Mouse (Mus musculus) limb, embryonic 14.5 days (tissue): ENCODE measurements around the gene Psmc4. TPM values are rescaled to one million over a fixed set of nuclear protein-coding genes. Genes with fewer than 3 reads are reported as not detected.

ENCODE experiments used
- ATAC-seq: fragments of 200-750 bp; cut with Nextera tagmentation; 2 replicates; pipeline ENCODE4 v1.8.0; 2017; ENCODE audit warnings: low read depth, moderate number of reproducible peaks, moderate TSS enrichment; ENCODE audit not compliant: low FRiP score
- DNase-seq: peaks from one replicate; pipeline ENCODE4 v3.0.0-alpha.2; 2015; ENCODE audit warnings: low spot score
- H3K27ac ChIP-seq: fragments of 300-500 bp; sonication (generic); replicated peaks from 2 replicates; pipeline ENCODE4 v1.5.1; 2014; ENCODE audit warnings: low read depth, mild to moderate bottlenecking, low read length, moderate library complexity, mixed read lengths
- H3K27me3 ChIP-seq: fragments of 300-500 bp; sonication (generic); 2 replicates; pipeline ENCODE4 v1.6.1; 2014; ENCODE audit warnings: low read length, mixed read lengths; ENCODE audit not compliant: control insufficient read depth, insufficient read depth
- H3K36me3 ChIP-seq: fragments of 300-500 bp; sonication (generic); 2 replicates; pipeline ENCODE4 v1.6.1; 2014; ENCODE audit warnings: mild to moderate bottlenecking, low read length, moderate library complexity, mixed read lengths; ENCODE audit not compliant: control insufficient read depth, insufficient read depth
- H3K4me1 ChIP-seq: fragments of 300-500 bp; sonication (generic); 2 replicates; pipeline ENCODE4 v1.6.1; 2014; ENCODE audit warnings: antibody characterized with exemption, low read length, mixed read lengths; ENCODE audit not compliant: control insufficient read depth, insufficient read depth
- H3K4me2 ChIP-seq: fragments of 300-500 bp; sonication (generic); replicated peaks from 2 replicates; pipeline ENCODE4 v1.6.1; 2014; ENCODE audit warnings: low read depth, mild to moderate bottlenecking, low read length, moderate library complexity; ENCODE audit not compliant: severe bottlenecking
- H3K4me3 ChIP-seq: fragments of 300-500 bp; sonication (generic); replicated peaks from 2 replicates; pipeline ENCODE4 v1.5.1; 2014; ENCODE audit warnings: low read length
- H3K9ac ChIP-seq: fragments of 300-500 bp; sonication (generic); 2 replicates; pipeline ENCODE4 v1.6.1; 2014; ENCODE audit warnings: mild to moderate bottlenecking, low read depth, low read length, moderate library complexity; ENCODE audit not compliant: severe bottlenecking
- H3K9me3 ChIP-seq: fragments of 300-500 bp; sonication (generic); 2 replicates; pipeline ENCODE4 v1.6.1; 2016; ENCODE audit warnings: low read length; ENCODE audit not compliant: control insufficient read depth
- POLR2A ChIP-seq: fragments of 200-500 bp; IDR thresholded peaks from 2 replicates; pipeline ENCODE4 v1.8.0; 2012; ENCODE audit warnings: inconsistent platforms, mild to moderate bottlenecking, moderate library complexity, borderline replicate concordance; ENCODE audit not compliant: insufficient read depth, insufficient read length; ENCODE audit errors: extremely low read depth
- WGBS: fragments of 180-500 bp; shearing (Covaris S2); extraction: QIAGEN DNeasy Blood & Tissue Kit; methylation state at CpG from one replicate; pipeline ENCODE4 v1.1.7; 2014; 5-methylcytosine and 5-hydroxymethylcytosine counted together
- polyA plus RNA-seq, 2 experiments: library from polyadenylated mRNA; depleted of rRNA in 1 of 2; stranded (reverse) in 1 of 2; unstranded in 1 of 2; fragments of >200 nt; fragmentation: Nextera tagmentation in 1 of 2; extraction: Ambion mirVana in 1 of 2; gene quantifications; 2 replicates each; pipeline versions ENCODE4 v1.2.1 to v1.2.3; 2012 to 2014

Psmc4 gene
- polyA plus RNA-seq, 2 experiments = 227 to 281 TPM

DNA sequence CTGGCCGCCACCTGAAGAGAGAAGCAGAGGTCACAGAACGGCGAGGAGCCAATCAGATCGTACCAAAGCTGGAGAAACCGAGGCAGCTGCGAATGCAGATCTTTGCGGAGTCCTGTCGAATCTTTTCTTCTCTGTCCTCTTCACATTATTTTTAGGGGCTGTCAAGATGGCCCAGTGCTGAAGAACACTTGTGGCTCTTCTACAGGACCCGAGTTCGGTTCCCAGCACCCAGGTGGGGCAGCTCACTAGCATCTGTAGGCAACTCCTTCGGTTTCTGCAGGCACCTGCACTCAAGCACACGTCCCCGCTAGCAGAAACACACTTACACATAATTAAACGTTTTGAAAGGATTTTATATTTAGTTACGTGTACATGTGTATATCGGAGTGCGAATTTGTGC is 683 bp upstream of the Psmc4 start:
- H3K27me3 ChIP-seq = no peaks in the 10 kb centered on the region
- H3K4me3 ChIP-seq = peak overlapping the region; percentile 68
- H3K4me1 ChIP-seq = 0 out of 2 replicates have a peak, but pooled peaks cover 6% of the 10 kb centered on the region
- H3K9ac ChIP-seq = 0 out of 2 replicates have a peak overlapping the region, but pooled peaks have one; percentile 2
- H3K9me3 ChIP-seq = no peaks in the 10 kb centered on the region
- H3K36me3 ChIP-seq = peaks cover 33% of the 10 kb centered on the region
- H3K4me2 ChIP-seq = peak overlapping the region; percentile 37
- TF ChIP-seq POLR2A = no peak
- DNase-seq (no peak), ATAC-seq (no peak)
- H3K27ac ChIP-seq = no peak overlapping the region
- 59% methylated on average over 17 of the region's 17 CpGs for WGBS

DNA sequence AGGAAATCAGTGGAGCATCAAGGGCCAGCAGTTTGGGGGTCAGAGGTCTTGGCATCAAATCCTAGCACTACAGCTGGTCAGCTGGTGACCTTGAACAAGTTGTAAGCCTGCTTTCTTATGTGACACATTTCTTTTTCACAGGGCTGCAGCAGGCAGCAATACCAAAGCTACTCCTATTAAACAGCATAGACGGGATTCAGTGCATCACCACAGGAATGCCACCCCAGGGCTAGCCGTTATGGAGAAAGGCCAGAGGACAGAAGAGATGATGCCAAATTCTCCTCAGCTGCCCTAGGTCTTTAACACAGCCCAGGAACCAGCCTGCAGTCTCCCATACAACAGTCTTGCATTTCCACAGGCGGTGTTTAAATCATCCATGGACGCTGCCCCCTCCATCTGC is 5.4 kb downstream of the Psmc4 start:
- peaks cover 81% of the 10 kb centered on the region for H3K36me3 ChIP-seq
- WGBS = 94% methylated on average over 4 of the region's 4 CpGs
- no peak for DNase-seq

DNA sequence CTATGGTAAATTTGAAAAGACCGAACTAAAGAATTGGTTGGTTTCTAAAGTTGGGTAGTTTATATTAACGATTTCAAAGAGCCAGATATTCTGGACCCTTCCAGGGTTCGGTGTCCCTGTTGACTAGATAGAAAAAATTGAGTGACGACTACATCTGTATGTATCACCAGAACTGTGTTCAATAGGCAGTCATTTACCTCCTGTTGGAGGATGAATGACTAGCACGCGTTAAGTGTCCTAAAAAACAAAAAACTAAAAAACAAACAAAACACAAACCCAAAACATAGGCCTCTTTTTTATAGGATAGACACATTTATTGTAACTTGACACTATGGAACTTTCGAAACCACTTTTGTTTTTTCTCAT is 35.5 kb downstream of the Psmc4 start:
- 21% methylated on average over 7 of the region's 7 CpGs for WGBS
- peak overlapping the region; percentile 77 for H3K9ac ChIP-seq
- H3K4me3 ChIP-seq = peak overlapping the region; percentile 60
- 0 out of 2 replicates have a peak, but pooled peaks cover 4% of the 10 kb centered on the region for H3K36me3 ChIP-seq
- H3K4me1 ChIP-seq = 0 out of 2 replicates have a peak, but pooled peaks cover 3% of the 10 kb centered on the region
- no peak for TF ChIP-seq POLR2A
- DNase-seq (peak; percentile 6), ATAC-seq (peak; percentile 48; the same call in 1 of the 2 replicates)
- peak overlapping the region; percentile 90 for H3K4me2 ChIP-seq
- H3K27ac ChIP-seq = no peak overlapping the region
- H3K27me3 ChIP-seq = no peaks in the 10 kb centered on the region
- no peaks in the 10 kb centered on the region for H3K9me3 ChIP-seq

More for the DNA sequence above, 5.4 kb downstream of the Psmc4 start:
- ATAC-seq = no peak
- no peak overlapping the region for H3K4me2 ChIP-seq
- no peak overlapping the region for H3K27ac ChIP-seq
- 0 out of 2 replicates have a peak, but pooled peaks cover 3% of the 10 kb centered on the region for H3K4me1 ChIP-seq
- H3K4me3 ChIP-seq = no peak overlapping the region
- H3K9ac ChIP-seq = no peak overlapping the region
- no peaks in the 10 kb centered on the region for H3K27me3 ChIP-seq
- H3K9me3 ChIP-seq = no peaks in the 10 kb centered on the region
- no peak for TF ChIP-seq POLR2A

DNA sequence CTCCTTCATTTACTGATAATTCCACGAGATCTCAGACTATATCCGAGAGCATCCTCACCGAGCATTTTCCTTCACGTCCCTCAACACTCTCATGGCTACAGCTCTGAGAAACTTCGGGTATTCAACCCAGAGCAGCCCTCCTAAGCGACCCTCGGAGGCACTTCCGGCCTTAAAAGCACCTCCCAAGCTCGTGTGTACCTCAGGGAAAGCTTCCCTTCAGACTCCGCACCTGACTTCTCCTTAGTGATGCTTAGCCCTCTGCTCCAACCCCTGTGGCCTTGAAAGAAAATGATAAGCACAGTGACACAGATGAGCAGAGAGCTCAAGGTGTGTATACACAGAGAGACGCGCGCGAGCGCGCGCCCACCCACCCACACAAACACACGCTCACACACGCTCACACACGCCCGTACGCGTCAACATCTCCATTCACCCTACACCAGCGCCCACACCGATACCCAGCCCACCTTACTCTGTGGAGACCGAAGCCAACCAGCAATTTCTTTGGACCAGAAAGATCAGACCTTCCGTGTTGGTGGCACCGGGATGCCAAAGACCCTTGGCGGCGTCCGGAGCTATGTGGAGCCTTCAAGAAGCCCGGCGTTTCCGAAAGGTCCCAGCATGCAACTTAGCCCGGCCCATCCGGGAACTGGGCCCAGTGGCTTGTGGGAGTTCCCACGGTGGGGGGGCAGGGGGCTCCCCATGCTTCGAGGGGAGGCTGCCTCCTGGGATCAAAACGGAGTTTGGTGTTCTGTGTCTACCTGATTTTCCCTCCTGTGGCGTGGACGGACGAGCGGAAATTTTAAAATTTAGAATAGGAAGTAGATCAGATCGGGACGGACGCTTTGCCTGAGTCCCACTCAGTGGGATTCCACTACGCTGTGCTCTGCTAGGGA is 36.1 kb downstream of the Psmc4 start, which contains the start of gene Zfp850:
TSS of gene Zfp850 (minus strand) at position 567 of the 896 bp plus-strand sequence.
- peak; percentile 82 for DNase-seq
- H3K27ac ChIP-seq = no peak within 1 kb of the TSS; the same call in 1 of the 2 replicates
- H3K9ac ChIP-seq = peak within 1 kb of the TSS; percentile 77
- peak; percentile 64; the same call in 1 of the 2 replicates for TF ChIP-seq POLR2A
- H3K36me3 ChIP-seq = 0 out of 2 replicates have a peak, but pooled peaks cover 4% of the 10 kb centered on the region
- no peaks in the 10 kb centered on the region for H3K27me3 ChIP-seq
- peak within 1 kb of the TSS; percentile 90 for H3K4me2 ChIP-seq
- H3K4me1 ChIP-seq = 0 out of 2 replicates have a peak, but pooled peaks cover 3% of the 10 kb centered on the region
- 2% methylated on average over 47 of the region's 47 CpGs for WGBS
- H3K4me3 ChIP-seq = peak within 1 kb of the TSS; percentile 60
- no peaks in the 10 kb centered on the region for H3K9me3 ChIP-seq
- peak; percentile 95 for ATAC-seq

DNA sequence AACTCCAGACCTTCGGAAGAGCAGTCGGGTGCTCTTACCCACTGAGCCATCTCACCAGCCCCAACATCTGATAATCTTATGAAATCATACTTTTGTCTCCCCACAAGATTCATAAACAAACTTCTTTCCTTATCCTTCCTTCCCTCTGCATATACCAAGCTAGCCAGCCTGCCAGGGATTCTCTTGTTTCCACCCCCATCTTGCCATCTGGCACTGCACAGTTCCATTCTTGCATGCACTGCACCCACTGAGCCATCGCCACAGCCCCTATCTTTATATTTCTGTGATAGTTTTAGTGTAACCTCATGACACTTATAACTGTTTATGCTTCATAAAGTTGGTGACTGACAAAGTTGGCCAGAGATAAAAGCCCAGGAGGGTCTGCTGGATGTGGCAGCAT is 39.6 kb downstream of the Psmc4 start:
- H3K9ac ChIP-seq = no peak overlapping the region
- H3K4me1 ChIP-seq = 0 out of 2 replicates have a peak, but pooled peaks cover 3% of the 10 kb centered on the region
- DNase-seq (no peak), ATAC-seq (no peak)
- 94% methylated on average over 3 of the region's 3 CpGs for WGBS
- no peaks in the 10 kb centered on the region for H3K9me3 ChIP-seq
- H3K4me3 ChIP-seq = no peak overlapping the region
- TF ChIP-seq POLR2A = no peak
- no peaks in the 10 kb centered on the region for H3K27me3 ChIP-seq
- H3K4me2 ChIP-seq = no peak overlapping the region
- H3K36me3 ChIP-seq = peaks cover 19% of the 10 kb centered on the region
- H3K27ac ChIP-seq = no peak overlapping the region

Other genes starting within 250 kb of the Psmc4 start
- gene Zfp626, start 242.9 kb downstream of the Psmc4 start, polyA plus RNA-seq (2012; rRNA removed) = 2.0 and 3.0 TPM in 2 replicates
- 2.2 TPM in 2 replicates for gene Zfp626, start 242.9 kb downstream of the Psmc4 start, polyA plus RNA-seq (2014; fragmentation: Nextera tagmentation; extraction: Ambion mirVana)
- gene Zfp59, start 211.5 kb downstream of the Psmc4 start, polyA plus RNA-seq (2012; rRNA removed) = 3.2 and 4.4 TPM in 2 replicates
- gene Zfp59, start 211.5 kb downstream of the Psmc4 start, polyA plus RNA-seq (2014; fragmentation: Nextera tagmentation; extraction: Ambion mirVana) = 9.4 and 9.5 TPM in 2 replicates
- gene Zfp607a, start 192.6 kb downstream of the Psmc4 start, polyA plus RNA-seq (2012; rRNA removed) = 1.5 and 2.3 TPM in 2 replicates
- 3.1 and 3.2 TPM in 2 replicates for gene Zfp607a, start 192.6 kb downstream of the Psmc4 start, polyA plus RNA-seq (2014; fragmentation: Nextera tagmentation; extraction: Ambion mirVana)
- gene Zfp974, start 120.6 kb downstream of the Psmc4 start, polyA plus RNA-seq (2012; rRNA removed) = 4.0 and 5.9 TPM in 2 replicates
- 8.0 and 8.4 TPM in 2 replicates for gene Zfp974, start 120.6 kb downstream of the Psmc4 start, polyA plus RNA-seq (2014; fragmentation: Nextera tagmentation; extraction: Ambion mirVana)
- gene Zfp780b, start 70.9 kb downstream of the Psmc4 start, polyA plus RNA-seq (2012; rRNA removed) = 4.7 and 5.7 TPM in 2 replicates
- gene Zfp780b, start 70.9 kb downstream of the Psmc4 start, polyA plus RNA-seq (2014; fragmentation: Nextera tagmentation; extraction: Ambion mirVana) = 10.8 and 14.0 TPM in 2 replicates
- gene Zfp850, start 36.0 kb downstream of the Psmc4 start, polyA plus RNA-seq (2012; rRNA removed) = 1.8 and 2.0 TPM in 2 replicates
- gene Zfp850, start 36.0 kb downstream of the Psmc4 start, polyA plus RNA-seq (2014; fragmentation: Nextera tagmentation; extraction: Ambion mirVana) = 4.1 and 4.5 TPM in 2 replicates
- 0.35 and 0.63 TPM in 2 replicates for gene Fcgbp, start 21.1 kb upstream of the Psmc4 start, polyA plus RNA-seq (2012; rRNA removed)
- gene Fcgbp, start 21.1 kb upstream of the Psmc4 start, polyA plus RNA-seq (2014; fragmentation: Nextera tagmentation; extraction: Ambion mirVana) = 0.18 and 0.48 TPM in 2 replicates
- gene 9530053A07Rik, start 79.4 kb upstream of the Psmc4 start, polyA plus RNA-seq (2012; rRNA removed) = not detected in 2 replicates
- gene 9530053A07Rik, start 79.4 kb upstream of the Psmc4 start, polyA plus RNA-seq (2014; fragmentation: Nextera tagmentation; extraction: Ambion mirVana) = not detected in 2 replicates
- gene Fbl, start 119.6 kb upstream of the Psmc4 start, polyA plus RNA-seq (2012; rRNA removed) = 238 and 299 TPM in 2 replicates
- gene Fbl, start 119.6 kb upstream of the Psmc4 start, polyA plus RNA-seq (2014; fragmentation: Nextera tagmentation; extraction: Ambion mirVana) = 43.7 and 45.9 TPM in 2 replicates
- 26.0 and 37.8 TPM in 2 replicates for gene Dyrk1b, start 129.4 kb upstream of the Psmc4 start, polyA plus RNA-seq (2012; rRNA removed)
- 13.8 and 15.7 TPM in 2 replicates for gene Dyrk1b, start 129.4 kb upstream of the Psmc4 start, polyA plus RNA-seq (2014; fragmentation: Nextera tagmentation; extraction: Ambion mirVana)
- 33.0 and 35.0 TPM in 2 replicates for gene Eid2, start 217.8 kb upstream of the Psmc4 start, polyA plus RNA-seq (2012; rRNA removed)
- gene Eid2, start 217.8 kb upstream of the Psmc4 start, polyA plus RNA-seq (2014; fragmentation: Nextera tagmentation; extraction: Ambion mirVana) = 12.2 and 17.0 TPM in 2 replicates
- gene Eid2b, start 227.6 kb upstream of the Psmc4 start, polyA plus RNA-seq (2012; rRNA removed) = 15.4 and 18.3 TPM in 2 replicates
- 14.3 and 14.9 TPM in 2 replicates for gene Eid2b, start 227.6 kb upstream of the Psmc4 start, polyA plus RNA-seq (2014; fragmentation: Nextera tagmentation; extraction: Ambion mirVana)
- 0.55 and 0.74 TPM in 2 replicates for gene Selenov, start 241.1 kb upstream of the Psmc4 start, polyA plus RNA-seq (2012; rRNA removed)
- gene Selenov, start 241.1 kb upstream of the Psmc4 start, polyA plus RNA-seq (2014; fragmentation: Nextera tagmentation; extraction: Ambion mirVana) = 0.34 TPM in 1 of 2 replicates, not detected in the other